Mouse (Mus musculus): ENCODE data around the gene Atf7ip. TPM values are rescaled to one million over a fixed set of nuclear protein-coding genes. Genes with fewer than 3 reads are reported as not detected.

Gene Atf7ip
- total and polyA plus RNA-seq, 3 experiments, result 4.2 to 35.4 (median 29.7) TPM

GRCm38 (mm10) chr6:136532535-136533291, 26.7 kb downstream of the Atf7ip start (continued):
- peak; percentile 65; the same call in 1 of the 2 replicates for TF ChIP-seq MAX (IDR thresholded peaks at IDR 0.05; ENCODE audit: low read length)
- TF ChIP-seq JUN (IDR thresholded peaks at IDR 0.05; ENCODE audit: insufficient read depth, low read depth, low read length), result no peak
- TF ChIP-seq EP300 (IDR thresholded peaks at IDR 0.05; ENCODE audit: low read length), result peak; percentile 19; the same call in 1 of the 2 replicates
- peak; percentile 76 for TF ChIP-seq POLR2A (IDR thresholded peaks at IDR 0.05; ENCODE audit: low read depth, low read length)
- TF ChIP-seq POLR2AphosphoS2 (IDR thresholded peaks at IDR 0.05; ENCODE audit: low read depth, low read length), result no peak
- TF ChIP-seq SIN3A (IDR thresholded peaks at IDR 0.05; ENCODE audit: low read length), result peak; percentile 62; the same call in 1 of the 2 replicates
- no peak for TF ChIP-seq SMC3 (IDR thresholded peaks at IDR 0.05; ENCODE audit: low read depth, low read length)
- TF ChIP-seq ZC3H11A (IDR thresholded peaks at IDR 0.05; ENCODE audit: low read depth, low read length), result peak; percentile 99
- no peak for TF ChIP-seq MAFK (IDR thresholded peaks at IDR 0.05; ENCODE audit: insufficient replicate concordance, low read length)
- TF ChIP-seq CHD1 (IDR thresholded peaks at IDR 0.05; ENCODE audit: low read depth, low read length), result 0 out of 2 replicates have a peak, but pooled peaks have one; percentile 58
- TF ChIP-seq HCFC1 (IDR thresholded peaks at IDR 0.05; ENCODE audit: low read depth, low read length), result peak; percentile 64

GRCm38 (mm10) chr6:136533804-136534203, 27.8 kb downstream of the Atf7ip start:
- H3K4me3 ChIP-seq (replicated peaks in 1 of 3; ENCODE audit: low read depth in 2 of 3, low read length in 2 of 3, poor library complexity in 1 of 3), result peak overlapping the region; percentile 55 to 71 (median 57)
- dilution Hi-C loops (cut with MboI; ENCODE audit: extremely low pct_ligation_motif_present, extremely low pct_unique_long_range_greater_than_20kb, low sequenced_read_pairs), result no loop called here

GRCm38 (mm10) chr6:136534444-136534843, 28.5 kb downstream of the Atf7ip start:
- H3K27me3 ChIP-seq (replicated peaks), result no peaks in the 10 kb centered on the region
- peak overlapping the region; percentile 40 to 71 (median 55) for H3K4me3 ChIP-seq (replicated peaks in 1 of 3; ENCODE audit: low read depth in 2 of 3, low read length in 2 of 3, poor library complexity in 1 of 3)
- peaks cover 27% of the 10 kb centered on the region for H3K79me2 ChIP-seq (replicated peaks; ENCODE audit: control insufficient read depth, extremely low read depth, insufficient read depth, poor library complexity, severe bottlenecking)
- DNase-seq (ENCODE audit: extremely low read depth), result peak; percentile 74
- in situ Hi-C loops (cut with MboI; ENCODE audit: low pct_ligation_motif_present, low pct_unique_long_range_greater_than_20kb, low sequenced_read_pairs), result loop anchor here (5.0 kb wide), 1 partner anchor 67 kb away; no protein-coding TSS in a partner anchor
- dilution Hi-C loops (cut with MboI; ENCODE audit: extremely low pct_ligation_motif_present, extremely low pct_unique_long_range_greater_than_20kb, low sequenced_read_pairs), result no loop called here
- no peaks in the 10 kb centered on the region for H3K9me3 ChIP-seq (replicated peaks; ENCODE audit: low read length)
- TF ChIP-seq MAZ (IDR thresholded peaks at IDR 0.05; ENCODE audit: low read depth, low read length) (0 out of 2 replicates have a peak, but pooled peaks have one; percentile 23), UBTF (IDR thresholded peaks at IDR 0.05; ENCODE audit: low read depth, low read length) (no peak), MAX (IDR thresholded peaks at IDR 0.05; ENCODE audit: low read length) (peak; percentile 42; the same call in 1 of the 2 replicates), MYC (IDR thresholded peaks at IDR 0.05; ENCODE audit: low read depth, low read length) (0 out of 2 replicates have a peak, but pooled peaks have one; percentile 32), ETS1 (conservative IDR thresholded peaks at IDR 0.05; ENCODE audit: low read depth, low read length) (no peak), RAD21 (IDR thresholded peaks at IDR 0.05; ENCODE audit: low read depth, low read length) (no peak), ZNF384 (IDR thresholded peaks at IDR 0.05; ENCODE audit: low read depth, low read length) (peak; percentile 72), E2F4 (IDR thresholded peaks at IDR 0.05; ENCODE audit: insufficient replicate concordance, low read depth, low read length) (0 out of 2 replicates have a peak, but pooled peaks have one; percentile 21), POLR2AphosphoS2 (IDR thresholded peaks at IDR 0.05; ENCODE audit: low read depth, low read length) (no peak), ELF1 (IDR thresholded peaks at IDR 0.05; ENCODE audit: low read depth, low read length) (0 out of 2 replicates have a peak, but pooled peaks have one; percentile 13), KAT2A (IDR thresholded peaks at IDR 0.05; ENCODE audit: insufficient replicate concordance, low read length) (no peak), NELFE (IDR thresholded peaks at IDR 0.05; ENCODE audit: low read depth, low read length) (peak; percentile 43; the same call in 1 of the 2 replicates), ZKSCAN1 (IDR thresholded peaks at IDR 0.05; ENCODE audit: borderline replicate concordance, low read depth, low read length) (no peak), POLR2A (IDR thresholded peaks at IDR 0.05; ENCODE audit: low read depth, low read length) (peak; percentile 51; the same call in 1 of the 2 replicates), SIN3A (IDR thresholded peaks at IDR 0.05; ENCODE audit: low read length) (0 out of 2 replicates have a peak, but pooled peaks have one; percentile 19)
- peak overlapping the region; percentile 35 for H3K9ac ChIP-seq (ENCODE audit: insufficient read depth, low read depth)
- H3K4me2 ChIP-seq (ENCODE audit: insufficient read depth, low read depth, poor library complexity, severe bottlenecking), result peak overlapping the region; percentile 51
- H3K36me3 ChIP-seq (replicated peaks in 1 of 2; ENCODE audit: control insufficient read depth in 1 of 2, insufficient read depth in 1 of 2, low read length in 1 of 2), result peaks cover 14 to 32% of the 10 kb centered on the region in 2 experiments
- H3K4me1 ChIP-seq (ENCODE audit: control insufficient read depth in 1 of 2, insufficient read depth in 2 of 2), result peaks cover 0 to 22% of the 10 kb centered on the region in 2 experiments; a peak in 2 of 4 replicates
- no peak overlapping the region for H3K27ac ChIP-seq (ENCODE audit: insufficient read depth, low read depth)

More at GRCm38 (mm10) chr6:136533804-136534203, 27.8 kb downstream of the Atf7ip start:
- Histone ChIP-seq H3K36me3 (replicated peaks in 1 of 2; ENCODE audit: control insufficient read depth in 1 of 2, insufficient read depth in 1 of 2, low read length in 1 of 2) (peaks cover 12 to 26% of the 10 kb centered on the region in 2 experiments), H3K27me3 (replicated peaks) (no peaks in the 10 kb centered on the region), H3K4me2 (ENCODE audit: insufficient read depth, low read depth, poor library complexity, severe bottlenecking) (peak overlapping the region; percentile 34), H3K9me3 (replicated peaks; ENCODE audit: low read length) (no peaks in the 10 kb centered on the region), H3K4me1 (ENCODE audit: control insufficient read depth in 1 of 2, insufficient read depth in 2 of 2) (peaks cover 0 to 22% of the 10 kb centered on the region in 2 experiments; a peak in 2 of 4 replicates), H3K79me2 (replicated peaks; ENCODE audit: control insufficient read depth, extremely low read depth, insufficient read depth, poor library complexity, severe bottlenecking) (peaks cover 25% of the 10 kb centered on the region), H3K27ac (ENCODE audit: insufficient read depth, low read depth) (peak overlapping the region; percentile 63), H3K9ac (ENCODE audit: insufficient read depth, low read depth) (peak overlapping the region; percentile 92; the same call in 1 of the 2 replicates)
- peak; percentile 65 for DNase-seq (ENCODE audit: extremely low read depth)
- in situ Hi-C loops (cut with MboI; ENCODE audit: low pct_ligation_motif_present, low pct_unique_long_range_greater_than_20kb, low sequenced_read_pairs), result loop anchor here (5.0 kb wide), 1 partner anchor 67 kb away; no protein-coding TSS in a partner anchor
- TF ChIP-seq ZNF384 (IDR thresholded peaks at IDR 0.05; ENCODE audit: low read depth, low read length) (no peak), CTCF (conservative IDR thresholded peaks at IDR 0.05 in 1 of 2, IDR thresholded peaks at IDR 0.05 in 1 of 2; ENCODE audit: low read depth in 2 of 2, low read length in 2 of 2) (no peak), ZC3H11A (IDR thresholded peaks at IDR 0.05; ENCODE audit: low read depth, low read length) (no peak), E2F4 (IDR thresholded peaks at IDR 0.05; ENCODE audit: insufficient replicate concordance, low read depth, low read length) (no peak), IRF4 (IDR thresholded peaks at IDR 0.05; ENCODE audit: low read depth, low read length) (no peak), MAZ (IDR thresholded peaks at IDR 0.05; ENCODE audit: low read depth, low read length) (0 out of 2 replicates have a peak, but pooled peaks have one; percentile 57), USF2 (conservative IDR thresholded peaks at IDR 0.05; ENCODE audit: low read depth, low read length) (no peak), POLR2A (IDR thresholded peaks at IDR 0.05; ENCODE audit: low read depth, low read length) (no peak), CHD1 (IDR thresholded peaks at IDR 0.05; ENCODE audit: low read depth, low read length) (0 out of 2 replicates have a peak, but pooled peaks have one; percentile 18), MYC (IDR thresholded peaks at IDR 0.05; ENCODE audit: low read depth, low read length) (no peak)
